Mouse (Mus musculus) hindbrain, postnatal 0 days (tissue): Measurements from ENCODE around the gene Dmxl2. TPM values are rescaled to one million over a fixed set of nuclear protein-coding genes. Genes with fewer than 3 reads are reported as not detected.

Experiments
- ATAC-seq: fragments of 200-750 bp; cut with Nextera tagmentation; 2 replicates; pipeline ENCODE4 v1.8.0; 2017; ENCODE audit warnings: mild to moderate bottlenecking, moderate TSS enrichment, moderate library complexity
- DNase-seq: peaks from one replicate; pipeline ENCODE4 v3.0.0-alpha.2; 2015; ENCODE audit warnings: low spot score
- H3K27ac ChIP-seq: fragments of 300-500 bp; sonication (generic); 2 replicates; pipeline ENCODE4 v1.5.1; 2014; ENCODE audit warnings: mild to moderate bottlenecking
- H3K27me3 ChIP-seq: fragments of 300-500 bp; sonication (generic); 2 replicates; pipeline ENCODE4 v1.6.1; 2014; ENCODE audit warnings: low read length, mixed read lengths; ENCODE audit not compliant: insufficient read depth
- H3K36me3 ChIP-seq: fragments of 300-500 bp; sonication (generic); 2 replicates; pipeline ENCODE4 v1.6.1; 2014; ENCODE audit warnings: low read length, mixed read lengths; ENCODE audit not compliant: insufficient read depth
- H3K4me1 ChIP-seq: fragments of 300-500 bp; sonication (generic); 2 replicates; pipeline ENCODE4 v1.6.1; 2014; ENCODE audit warnings: antibody characterized with exemption, low read length, mixed read lengths; ENCODE audit not compliant: insufficient read depth
- H3K4me2 ChIP-seq: fragments of 300-500 bp; sonication (generic); 2 replicates; pipeline ENCODE4 v1.6.1; 2014; ENCODE audit warnings: low read depth, mild to moderate bottlenecking, low read length, moderate library complexity, mixed read lengths
- H3K4me3 ChIP-seq: fragments of 300-500 bp; sonication (generic); 2 replicates; pipeline ENCODE4 v1.5.1; 2014; ENCODE audit warnings: low read length
- H3K9ac ChIP-seq: fragments of 300-500 bp; sonication (generic); replicated peaks from 2 replicates; pipeline ENCODE4 v1.6.1; 2014; ENCODE audit warnings: mild to moderate bottlenecking, low read length, moderate library complexity, mixed read lengths
- H3K9me3 ChIP-seq: fragments of 300-500 bp; sonication (generic); 2 replicates; pipeline ENCODE4 v1.6.1; 2016; ENCODE audit warnings: low read length, mixed read lengths
- CTCF ChIP-seq: IDR thresholded peaks from 2 replicates; pipeline ENCODE4 v1.5.1; 2016; ENCODE audit warnings: antibody characterized with exemption, control low read depth, low read depth
- WGBS: fragments of 180-500 bp; shearing (Covaris S2); extraction: QIAGEN DNeasy Blood & Tissue Kit; methylation state at CpG from one replicate; pipeline ENCODE4 v1.1.7; 2014; 5-methylcytosine and 5-hydroxymethylcytosine counted together
- polyA plus RNA-seq: library from polyadenylated mRNA; unstranded; fragments of >200 nt; fragmentation: Nextera tagmentation; extraction: Ambion mirVana; gene quantifications from 2 replicates; pipeline ENCODE4 v1.2.1, GENCODE M21; 2015
- total RNA-seq: library from RNA; depleted of rRNA; stranded (reverse); fragments of >200 nt; gene quantifications from 2 replicates; pipeline ENCODE4 v1.2.3, GENCODE M21; 2014

The Dmxl2 gene
- total and polyA plus RNA-seq, 2 experiments from 2014 or later, result 46.2 to 124 TPM

- no peaks in the 10 kb centered on the region for H3K9me3 ChIP-seq
- no peaks in the 10 kb centered on the region for H3K27me3 ChIP-seq
- TF ChIP-seq CTCF, result no peak
- no peak overlapping the region for H3K27ac ChIP-seq
- H3K9ac ChIP-seq, result no peak overlapping the region
- H3K4me3 ChIP-seq, result no peak overlapping the region
- no peaks in the 10 kb centered on the region for H3K36me3 ChIP-seq
- H3K4me2 ChIP-seq, result no peak overlapping the region
- DNase-seq, result no peak
- WGBS, result 60% methylated on average over 4 of the region's 4 CpGs
- ATAC-seq, result no peak
- no peaks in the 10 kb centered on the region; the same call in 1 of the 2 replicates for H3K4me1 ChIP-seq
Observed at GRCm38 (mm10) chr9:54483215-54483614, 18.2 kb downstream of the Dmxl2 start.

GRCm38 (mm10) chr9:54482763-54483162 is 18.7 kb downstream of the Dmxl2 start:
- no peak for DNase-seq
- Histone ChIP-seq H3K4me2 (no peak overlapping the region), H3K27me3 (no peaks in the 10 kb centered on the region), H3K36me3 (no peaks in the 10 kb centered on the region), H3K9me3 (no peaks in the 10 kb centered on the region), H3K9ac (no peak overlapping the region), H3K4me1 (no peaks in the 10 kb centered on the region; the same call in 1 of the 2 replicates), H3K27ac (no peak overlapping the region), H3K4me3 (no peak overlapping the region)
- TF ChIP-seq CTCF, result no peak
- no peak for ATAC-seq
- 90% methylated on average over 4 of the region's 4 CpGs for WGBS

DNA sequence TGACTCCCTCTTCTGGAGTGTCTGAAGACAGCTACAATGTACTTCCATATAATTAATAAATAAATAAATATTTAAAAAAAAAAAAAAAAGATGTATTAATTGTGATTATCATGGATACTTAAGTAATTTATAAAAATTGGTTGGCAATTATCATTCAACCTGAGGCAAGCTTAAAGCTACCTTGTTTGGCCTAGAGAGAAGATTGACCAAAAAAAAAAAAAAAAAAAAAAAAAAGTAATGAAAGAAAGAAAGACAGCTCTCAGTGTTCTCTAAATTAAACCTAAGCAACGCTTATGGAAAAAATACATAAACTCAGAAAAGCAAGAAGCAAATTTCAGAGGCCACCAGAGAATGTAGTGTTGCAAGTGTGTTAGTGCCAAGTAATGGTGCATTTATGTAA is 22.4 kb downstream of the Dmxl2 start:
- no peak overlapping the region for H3K9ac ChIP-seq
- no peaks in the 10 kb centered on the region for H3K27me3 ChIP-seq
- H3K9me3 ChIP-seq, result no peaks in the 10 kb centered on the region
- H3K4me3 ChIP-seq, result no peak overlapping the region
- H3K4me2 ChIP-seq, result no peak overlapping the region
- TF ChIP-seq CTCF, result no peak
- no peaks in the 10 kb centered on the region; the same call in 1 of the 2 replicates for H3K4me1 ChIP-seq
- no peak for DNase-seq
- ATAC-seq, result no peak
- 98% methylated on average over 1 of the region's 1 CpGs for WGBS
- H3K36me3 ChIP-seq, result peaks cover 11% of the 10 kb centered on the region; the same call in 1 of the 2 replicates
- H3K27ac ChIP-seq, result no peak overlapping the region

- no peaks in the 10 kb centered on the region for H3K27me3 ChIP-seq
- no peak for TF ChIP-seq CTCF
- DNase-seq (no peak), ATAC-seq (no peak)
- H3K9ac ChIP-seq, result no peak overlapping the region
- H3K4me1 ChIP-seq, result no peaks in the 10 kb centered on the region; the same call in 1 of the 2 replicates
- H3K27ac ChIP-seq, result no peak overlapping the region
- H3K4me3 ChIP-seq, result no peak overlapping the region
- H3K9me3 ChIP-seq, result no peaks in the 10 kb centered on the region
- no peak overlapping the region for H3K4me2 ChIP-seq
- peaks cover 11% of the 10 kb centered on the region; the same call in 1 of the 2 replicates for H3K36me3 ChIP-seq
- 61% methylated on average over 3 of the region's 3 CpGs for WGBS
Observed at GRCm38 (mm10) chr9:54478117-54478516, 23.3 kb downstream of the Dmxl2 start.

DNA sequence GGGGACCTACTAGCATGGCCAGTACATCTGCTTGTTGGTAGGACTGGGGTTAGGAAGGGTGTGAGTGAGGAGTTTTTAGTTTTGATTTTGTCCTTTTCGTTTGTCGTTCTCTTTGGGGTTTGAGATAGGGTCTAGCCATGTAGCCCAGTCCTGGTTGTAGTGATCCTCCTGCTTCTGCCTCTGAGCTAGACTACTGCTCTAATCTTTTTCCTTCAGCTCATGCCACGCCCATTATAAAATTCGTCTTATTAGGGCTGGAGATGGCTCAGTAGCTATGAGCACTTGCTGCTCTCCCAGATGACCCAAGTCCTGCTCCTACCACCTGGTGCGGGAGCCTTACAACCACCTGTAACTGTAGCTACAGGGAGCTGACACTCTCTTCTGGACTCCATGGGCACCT is 26.9 kb downstream of the Dmxl2 start:
- ATAC-seq (no peak), DNase-seq (no peak)
- Histone ChIP-seq H3K4me2 (no peak overlapping the region), H3K27me3 (no peaks in the 10 kb centered on the region), H3K9ac (no peak overlapping the region), H3K27ac (no peak overlapping the region), H3K4me1 (no peaks in the 10 kb centered on the region), H3K4me3 (no peak overlapping the region), H3K36me3 (peaks cover 22% of the 10 kb centered on the region), H3K9me3 (no peaks in the 10 kb centered on the region)
- no peak for TF ChIP-seq CTCF
- 96% methylated on average over 5 of the region's 5 CpGs for WGBS

DNA sequence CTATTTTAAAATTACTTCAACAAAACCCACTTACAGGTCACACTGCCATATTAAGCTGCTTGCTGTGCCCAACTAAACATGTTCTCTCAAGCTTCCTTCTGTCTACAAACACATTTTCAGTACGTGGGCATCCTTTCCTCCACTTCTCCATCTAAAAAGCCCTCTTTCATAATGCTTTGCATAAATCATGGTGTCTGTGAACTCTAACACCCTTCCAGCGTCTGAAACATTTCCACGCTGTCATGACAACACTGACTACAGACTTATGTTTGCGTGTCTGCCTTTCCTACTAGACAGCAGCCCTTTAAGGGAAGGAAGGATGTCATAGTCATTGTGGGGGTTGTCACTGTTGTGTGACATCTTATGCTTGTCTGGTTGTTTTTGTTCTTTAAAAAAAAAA is 27.4 kb downstream of the Dmxl2 start:
- H3K27me3 ChIP-seq, result no peaks in the 10 kb centered on the region
- 44% methylated on average over 4 of the region's 4 CpGs for WGBS
- ATAC-seq, result no peak
- no peak overlapping the region for H3K27ac ChIP-seq
- H3K4me1 ChIP-seq, result no peaks in the 10 kb centered on the region
- H3K9ac ChIP-seq, result no peak overlapping the region
- no peak overlapping the region for H3K4me2 ChIP-seq
- DNase-seq, result no peak
- no peak overlapping the region for H3K4me3 ChIP-seq
- TF ChIP-seq CTCF, result no peak
- H3K36me3 ChIP-seq, result peaks cover 25% of the 10 kb centered on the region
- no peaks in the 10 kb centered on the region for H3K9me3 ChIP-seq

DNA sequence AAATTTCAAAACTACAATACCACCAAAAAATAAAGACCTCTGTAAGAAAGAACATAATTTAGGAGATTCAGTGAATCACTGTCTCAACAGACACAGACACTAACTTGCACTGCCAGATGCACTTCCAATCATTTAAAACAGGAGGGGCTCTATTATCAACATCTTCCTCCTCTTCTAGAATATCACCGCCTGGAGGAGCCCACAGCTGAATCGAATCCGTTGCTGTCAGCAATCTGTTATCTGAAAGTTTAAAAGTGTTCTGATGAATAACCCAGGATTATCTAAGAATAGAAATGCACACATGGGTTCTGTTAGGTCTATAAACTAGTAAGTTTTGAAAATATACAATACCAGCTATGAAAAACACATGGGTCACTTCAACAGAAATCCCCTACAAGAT is 28.6 kb downstream of the Dmxl2 start:
- TF ChIP-seq CTCF, result no peak
- Histone ChIP-seq H3K9ac (no peak overlapping the region), H3K27me3 (no peaks in the 10 kb centered on the region), H3K27ac (no peak overlapping the region), H3K4me2 (no peak overlapping the region), H3K36me3 (peaks cover 25% of the 10 kb centered on the region), H3K9me3 (no peaks in the 10 kb centered on the region), H3K4me1 (no peaks in the 10 kb centered on the region), H3K4me3 (no peak overlapping the region)
- DNase-seq (no peak), ATAC-seq (no peak)
- 79% methylated on average over 3 of the region's 3 CpGs for WGBS
